Mouse (Mus musculus): ENCODE data around the gene Fpr2.

DNA sequence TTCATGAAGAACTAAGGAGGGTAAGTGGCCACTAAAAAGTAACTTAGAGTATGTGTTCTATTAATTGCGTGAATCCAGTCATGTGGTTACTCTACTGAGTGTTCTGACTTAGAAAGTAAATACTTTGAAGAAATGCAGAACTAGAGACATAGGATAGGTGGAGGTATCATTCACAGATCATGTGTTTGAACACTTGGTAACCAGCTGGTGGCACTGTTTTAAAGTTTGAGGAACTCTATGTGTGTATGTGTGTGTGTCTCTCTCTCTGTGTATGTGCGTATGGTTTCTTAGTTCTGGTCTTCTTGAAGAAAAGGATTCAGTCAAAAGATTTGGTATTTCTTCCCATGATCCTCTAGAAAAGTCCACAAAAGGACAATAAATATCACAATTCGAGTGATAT is 27.5 kb upstream of the Fpr2 start:
- TF ChIP-seq TAL1 (IDR thresholded peaks at IDR 0.05; ENCODE audit: low read length), result no peak
- no peak for TF ChIP-seq GATA1 (IDR thresholded peaks at IDR 0.05; ENCODE audit: low read length)
